Mouse (Mus musculus) inflammation-experienced regulatory T-cells, adult 6 months (primary cell): Measurements from ENCODE around the gene Egfl7. TPM values are rescaled to one million over a fixed set of nuclear protein-coding genes. Genes with fewer than 3 reads are reported as not detected.
A peak's percentile ranks its signal among the peaks of the same experiment; 100 is the strongest.

Experiments used
- ATAC-seq: one replicate; pipeline ENCODE4 v1.8.0; 2017
- polyA plus RNA-seq, 3 experiments: library from polyadenylated mRNA; unstranded; fragments of 100-300 nt; shearing (Covaris generic); gene quantifications; one replicate each; pipeline ENCODE4 v1.2.1; 2017

The Egfl7 gene
- polyA plus RNA-seq, 3 experiments from 2014 or later: 1.7 to 2.3 TPM; not detected in 1

DNA sequence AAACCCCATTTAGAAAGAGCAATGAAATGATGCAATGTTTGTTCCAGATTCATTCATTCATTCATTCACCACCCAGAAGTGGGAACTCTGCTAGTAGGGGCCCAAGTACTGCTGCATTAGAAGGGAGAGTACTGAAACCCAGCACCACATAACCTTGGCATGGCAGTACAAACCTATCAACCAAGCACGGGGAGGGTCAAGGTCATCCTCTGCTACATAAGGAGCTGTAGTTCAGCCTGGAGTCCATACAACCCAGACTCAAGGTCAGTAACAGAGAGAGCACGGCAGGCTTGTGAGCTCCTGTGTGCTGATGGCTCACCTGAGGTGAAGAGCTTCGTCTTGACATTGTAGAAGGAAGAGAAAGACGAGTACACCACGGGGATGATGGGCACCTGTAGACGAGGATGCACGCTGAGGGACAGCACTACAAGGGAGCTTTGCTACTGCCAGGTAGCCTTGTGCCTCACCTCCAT is 14.7 kb downstream of the Egfl7 start:
- no peak for ATAC-seq

DNA sequence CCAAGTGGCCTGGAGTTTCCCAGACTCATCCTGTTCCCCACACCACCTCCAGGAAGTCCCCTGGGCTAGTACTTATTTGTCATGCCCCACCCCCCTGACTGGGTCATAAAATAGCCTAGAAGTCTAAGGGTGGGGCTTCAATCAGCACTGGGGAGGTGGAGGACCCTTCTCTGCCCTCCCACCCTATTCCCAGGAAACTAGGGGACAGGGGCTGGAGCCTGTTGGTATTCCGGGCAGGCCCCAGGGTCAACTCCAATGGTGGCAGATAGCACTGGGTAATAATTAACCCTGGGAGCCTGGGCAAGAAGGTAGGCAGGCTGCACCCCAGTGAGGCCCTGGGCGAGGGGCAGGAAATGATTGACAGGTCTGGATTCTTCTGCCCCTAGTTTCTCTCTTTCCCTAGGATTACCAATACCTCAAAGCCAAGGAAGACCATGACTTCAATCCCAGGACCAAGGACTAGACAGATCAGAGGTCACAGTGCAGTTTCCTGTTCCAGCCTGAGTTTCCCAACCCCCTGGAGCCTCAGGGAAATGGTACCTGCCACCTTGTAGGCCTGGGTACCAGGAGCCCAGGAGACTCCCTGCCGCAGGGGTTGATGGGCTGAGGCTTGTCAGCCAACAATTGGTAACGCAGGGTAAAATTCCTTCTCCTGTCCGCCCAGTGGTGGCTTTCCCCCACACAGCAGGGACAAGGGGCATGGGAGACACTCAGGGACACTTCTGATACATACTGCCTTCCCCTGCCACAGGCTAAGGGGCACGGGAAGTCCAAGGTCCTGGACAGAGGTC is 15.3 kb downstream of the Egfl7 start:
- ATAC-seq: no peak

GRCm38 (mm10) chr2:26595725-26596435 is 16.1 kb downstream of the Egfl7 start:
- ATAC-seq: no peak

- ATAC-seq: no peak
Measured at GRCm38 (mm10) chr2:26596898-26597297, 17.1 kb downstream of the Egfl7 start.

- ATAC-seq: no peak
Measured at GRCm38 (mm10) chr2:26597810-26598209, 18.0 kb downstream of the Egfl7 start.

GRCm38 (mm10) chr2:26598462-26598861 is 18.6 kb downstream of the Egfl7 start:
- no peak for ATAC-seq

GRCm38 (mm10) chr2:26599965-26600364 is 20.2 kb downstream of the Egfl7 start:
- ATAC-seq: no peak

- no peak for ATAC-seq
Measured at GRCm38 (mm10) chr2:26600664-26601063, 20.9 kb downstream of the Egfl7 start.

- ATAC-seq: no peak
Measured at GRCm38 (mm10) chr2:26601595-26601994, 21.8 kb downstream of the Egfl7 start.

DNA sequence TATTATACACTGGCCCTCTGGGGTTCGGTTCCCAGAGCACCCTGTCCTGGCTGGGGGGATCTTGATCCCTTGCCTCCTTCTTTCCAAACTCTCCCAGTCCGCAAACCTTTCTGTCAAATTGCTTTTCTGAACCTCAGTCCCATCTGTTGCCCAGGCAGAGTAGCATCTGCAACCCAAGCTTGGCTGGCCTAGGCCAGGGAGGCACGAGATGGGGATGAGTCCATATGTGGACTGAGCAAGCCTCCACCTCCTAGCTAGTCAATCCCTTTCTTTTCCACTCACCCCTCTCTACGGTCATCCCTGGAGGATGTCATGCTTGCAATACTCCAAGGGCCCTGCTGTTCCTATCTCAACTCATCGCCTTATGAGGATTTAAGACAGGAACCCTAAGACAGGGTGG is 22.8 kb downstream of the Egfl7 start:
- ATAC-seq: no peak

- no peak for ATAC-seq
Measured at GRCm38 (mm10) chr2:26603159-26603558, 23.3 kb downstream of the Egfl7 start.

DNA sequence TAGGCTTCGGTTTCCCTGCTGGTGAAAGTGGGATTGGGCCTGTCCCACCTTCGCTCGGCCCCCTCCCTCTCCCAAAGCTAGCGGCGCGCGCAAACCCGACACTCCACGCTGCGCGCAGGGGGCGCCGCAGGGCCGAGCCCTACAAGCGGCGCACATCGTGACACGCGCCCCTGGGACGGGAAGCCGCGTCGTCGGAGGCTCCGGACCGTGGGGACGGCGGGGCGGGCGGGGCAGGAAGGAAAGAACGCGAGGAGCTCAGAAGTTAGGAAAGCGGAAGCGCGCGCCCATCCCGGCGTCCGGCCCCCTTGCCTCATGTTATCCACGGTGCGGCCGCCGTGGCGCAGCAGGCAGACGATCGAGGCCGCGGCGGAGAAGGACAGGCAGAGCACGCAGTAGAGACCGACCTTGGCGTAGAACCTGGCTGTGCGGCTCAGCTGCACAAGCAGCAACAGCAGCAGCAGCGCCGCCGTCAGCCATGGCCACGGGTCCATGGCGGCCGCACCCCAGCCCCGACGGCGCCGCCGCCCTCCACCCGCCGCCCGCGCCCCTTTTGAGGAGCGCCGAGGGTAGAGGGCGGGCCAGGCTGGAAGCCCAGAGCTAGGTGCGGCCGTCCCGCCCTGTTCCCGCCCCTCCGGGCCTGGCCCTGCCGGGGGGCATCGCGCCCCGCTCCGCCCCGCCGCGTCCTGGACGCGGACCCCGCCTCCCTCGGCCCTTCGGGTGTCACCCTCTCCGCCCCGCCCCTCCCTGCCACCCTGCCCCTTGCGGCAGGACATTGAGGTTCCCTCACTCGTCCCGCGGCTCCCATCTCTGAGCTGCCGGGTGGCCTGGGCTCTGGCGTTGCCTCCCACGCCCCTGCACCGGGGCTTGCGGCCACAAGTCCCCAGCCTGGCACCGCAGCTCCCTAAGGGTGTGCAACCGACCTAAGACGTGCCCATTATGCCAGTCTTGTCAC is 24.2 kb downstream of the Egfl7 start, which contains the start of gene Agpat2:
TSS of gene Agpat2 (minus strand) at position 698 of the 952 bp plus-strand sequence.
- peak; percentile 80 for ATAC-seq

DNA sequence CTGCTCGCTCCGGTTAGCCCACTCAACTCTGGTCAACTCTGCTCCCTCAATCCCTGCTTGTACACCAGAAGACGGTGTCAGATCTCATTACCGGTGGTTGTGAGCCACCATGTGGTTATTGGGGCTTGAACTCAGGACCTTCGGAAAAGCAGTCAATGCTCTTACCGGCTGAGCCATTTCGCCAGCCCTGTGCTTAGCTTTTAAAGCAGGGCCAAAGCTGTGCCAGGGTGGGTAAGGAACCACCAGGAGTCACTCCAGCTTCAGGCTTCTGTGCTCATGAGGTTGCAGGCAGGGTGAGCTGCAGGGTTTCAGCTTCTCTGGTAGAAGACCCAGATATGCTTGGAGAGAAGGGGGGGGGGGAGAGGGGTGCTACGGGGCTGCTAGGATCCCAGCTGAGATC is 25.5 kb downstream of the Egfl7 start:
- no peak for ATAC-seq

DNA sequence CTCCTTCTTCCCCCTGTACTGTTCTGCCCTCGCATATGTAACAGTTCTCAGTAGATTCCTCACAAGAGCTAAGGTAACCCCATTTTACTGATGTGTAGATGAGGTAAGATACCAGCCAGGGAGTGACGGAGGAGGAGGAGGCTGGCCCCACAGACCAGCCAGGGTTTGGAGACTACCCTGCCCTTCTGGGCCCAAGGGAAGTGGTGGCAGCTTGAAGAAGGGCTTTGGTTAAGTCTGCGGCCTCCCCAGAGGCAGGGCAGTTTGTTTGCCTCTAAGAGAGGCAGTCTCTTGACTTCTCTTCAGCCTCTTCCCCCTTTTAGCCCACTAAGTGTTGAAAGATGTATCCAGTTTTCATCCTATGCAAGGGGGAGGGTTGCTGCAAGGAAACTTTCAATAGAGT is 26.8 kb downstream of the Egfl7 start:
- no peak for ATAC-seq

- no peak for ATAC-seq
Measured at GRCm38 (mm10) chr2:26607056-26607910, 27.5 kb downstream of the Egfl7 start.

GRCm38 (mm10) chr2:26608781-26609180 is 29.0 kb downstream of the Egfl7 start:
- ATAC-seq: no peak

GRCm38 (mm10) chr2:26609261-26609661 is 29.4 kb downstream of the Egfl7 start:
- no peak for ATAC-seq

- ATAC-seq: no peak
Measured at GRCm38 (mm10) chr2:26610526-26610925, 30.7 kb downstream of the Egfl7 start.

DNA sequence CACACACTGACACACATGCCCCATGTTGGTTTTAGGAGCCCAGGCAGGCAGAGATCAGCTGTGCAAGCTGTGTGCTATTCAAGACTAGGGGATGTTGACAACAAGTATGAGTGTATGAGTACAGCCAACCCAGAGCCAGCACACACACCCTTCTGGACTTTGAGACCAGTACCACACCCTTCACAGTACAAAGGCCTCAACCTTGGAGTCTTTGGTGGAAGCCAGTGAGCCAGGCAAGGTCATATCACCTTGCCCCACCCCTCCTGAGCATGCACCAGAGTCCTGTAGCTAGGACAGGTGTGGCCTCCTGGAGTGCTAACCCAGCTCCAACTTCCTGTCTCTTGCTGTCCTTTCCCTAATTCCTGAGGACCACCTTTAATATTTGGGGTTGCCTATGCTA is 31.2 kb downstream of the Egfl7 start:
- no peak for ATAC-seq

- no peak for ATAC-seq
Measured at GRCm38 (mm10) chr2:26611896-26612295, 32.1 kb downstream of the Egfl7 start.

- no peak for ATAC-seq
Measured at GRCm38 (mm10) chr2:26614903-26615302, 35.1 kb downstream of the Egfl7 start.
